Mouse (Mus musculus) kidney, postnatal 25 days (tissue): ENCODE results near the gene Met.

Experiments
- DNase-seq, 2 experiments: peaks; one replicate each; pipeline ENCODE4 v3.0.0; 2021; ENCODE audit warnings: mixed read lengths in 2 of 2

Gene Met

GRCm38 (mm10) chr6:17620823-17621222 is 157.2 kb downstream of the Met start:
- DNase-seq: no peak

- DNase-seq: no peak
Observed at GRCm38 (mm10) chr6:17621436-17621835, 157.8 kb downstream of the Met start.
